Mouse (Mus musculus) heart, embryonic 14.5 days (tissue): Measurements from ENCODE around the gene Gulp1. TPM values are rescaled to one million over a fixed set of nuclear protein-coding genes. Genes with fewer than 3 reads are reported as not detected.

Experiments used
- ATAC-seq: fragments of 200-750 bp; cut with Nextera tagmentation; 2 replicates; pipeline ENCODE4 v1.8.0; 2017; ENCODE audit warnings: low read depth, moderate TSS enrichment; ENCODE audit not compliant: insufficient number of reproducible peaks, insufficient read depth, low FRiP score
- H3K27ac ChIP-seq, 2 experiments: fragments of 200-500 bp in 1 of 2; fragments of 300-500 bp in 1 of 2; sonication (generic) in 1 of 2; replicated peaks in 1 of 2; 2 replicates each; pipeline ENCODE4 v1.5.1; 2012 to 2014; ENCODE audit warnings: low read depth in 2 of 2, low read length in 2 of 2, control low read depth in 1 of 2, mild to moderate bottlenecking in 1 of 2, mixed read lengths in 1 of 2; ENCODE audit not compliant: control insufficient read depth in 1 of 2, insufficient read depth in 1 of 2
- H3K27me3 ChIP-seq: fragments of 300-500 bp; sonication (generic); 2 replicates; pipeline ENCODE4 v1.6.1; 2014; ENCODE audit warnings: mild to moderate bottlenecking, low read length, control low read depth; ENCODE audit not compliant: control insufficient read depth, insufficient read depth
- H3K36me3 ChIP-seq: fragments of 300-500 bp; sonication (generic); 2 replicates; pipeline ENCODE4 v1.6.1; 2014; ENCODE audit warnings: mild to moderate bottlenecking, control low read depth, low read length, mixed read lengths; ENCODE audit not compliant: control insufficient read depth, insufficient read depth
- H3K4me1 ChIP-seq, 2 experiments: fragments of 200-500 bp in 1 of 2; fragments of 300-500 bp in 1 of 2; sonication (generic) in 1 of 2; 2 replicates each; pipeline ENCODE4 v1.6.1; 2012 to 2014; ENCODE audit warnings: low read length in 2 of 2, control low read depth in 1 of 2, mixed read lengths in 1 of 2; ENCODE audit not compliant: control insufficient read depth in 2 of 2, insufficient read depth in 2 of 2
- H3K4me2 ChIP-seq: fragments of 300-500 bp; sonication (generic); 2 replicates; pipeline ENCODE4 v1.6.1; 2014; ENCODE audit warnings: mild to moderate bottlenecking, low read length
- H3K4me3 ChIP-seq, 2 experiments: fragments of 200-500 bp in 1 of 2; fragments of 300-500 bp in 1 of 2; sonication (generic) in 1 of 2; 2 replicates each; pipeline ENCODE4 v1.5.1; 2012 to 2014; ENCODE audit warnings: low read length in 2 of 2, mild to moderate bottlenecking in 2 of 2, control low read depth in 1 of 2, low read depth in 1 of 2, moderate library complexity in 1 of 2; ENCODE audit not compliant: control insufficient read depth in 1 of 2, insufficient read depth in 1 of 2
- H3K9ac ChIP-seq: fragments of 300-500 bp; sonication (generic); 2 replicates; pipeline ENCODE4 v1.6.1; 2014; ENCODE audit warnings: mild to moderate bottlenecking, low read length
- H3K9me3 ChIP-seq: fragments of 300-500 bp; sonication (generic); 2 replicates; pipeline ENCODE4 v1.6.1; 2016; ENCODE audit warnings: low read length, control low read depth; ENCODE audit not compliant: control insufficient read depth
- WGBS: fragments of 180-500 bp; shearing (Covaris S2); extraction: QIAGEN DNeasy Blood & Tissue Kit; methylation state at CpG from one replicate; pipeline ENCODE4 v1.1.7; 2014; 5-methylcytosine and 5-hydroxymethylcytosine counted together
- polyA plus RNA-seq: library from polyadenylated mRNA; unstranded; fragments of >200 nt; fragmentation: Nextera tagmentation; extraction: Ambion mirVana; gene quantifications from 2 replicates; pipeline ENCODE4 v1.2.1, GENCODE M21; 2014

Gulp1 gene
- polyA plus RNA-seq, 1 experiment from 2014 or later: 15.3 TPM

DNA sequence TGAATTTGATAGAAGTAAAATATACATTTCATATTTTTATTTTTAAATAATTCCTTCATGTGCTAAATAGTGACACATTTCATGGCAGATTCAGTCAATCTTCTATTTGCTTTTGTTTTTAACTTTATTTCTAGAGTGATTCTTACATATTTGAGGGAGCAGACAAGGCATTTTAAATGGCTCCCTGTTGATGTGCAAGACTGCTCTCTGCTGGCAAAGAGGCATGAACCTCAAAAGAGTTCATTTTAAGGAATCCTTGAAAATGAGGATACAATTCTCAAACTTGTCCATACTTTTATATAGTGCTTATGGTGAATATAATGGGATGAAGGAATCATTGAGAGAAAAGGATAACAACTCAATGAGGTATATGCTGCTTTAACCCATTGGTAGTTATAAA, 189.9 kb downstream of the Gulp1 start:
- Histone ChIP-seq H3K27ac (no peak overlapping the region), H3K27me3 (no peaks in the 10 kb centered on the region), H3K4me1 (no peaks in the 10 kb centered on the region), H3K4me2 (no peak overlapping the region), H3K9ac (no peak overlapping the region), H3K36me3 (no peaks in the 10 kb centered on the region), H3K9me3 (no peaks in the 10 kb centered on the region), H3K4me3 (no peak overlapping the region)
- no peak for ATAC-seq

DNA sequence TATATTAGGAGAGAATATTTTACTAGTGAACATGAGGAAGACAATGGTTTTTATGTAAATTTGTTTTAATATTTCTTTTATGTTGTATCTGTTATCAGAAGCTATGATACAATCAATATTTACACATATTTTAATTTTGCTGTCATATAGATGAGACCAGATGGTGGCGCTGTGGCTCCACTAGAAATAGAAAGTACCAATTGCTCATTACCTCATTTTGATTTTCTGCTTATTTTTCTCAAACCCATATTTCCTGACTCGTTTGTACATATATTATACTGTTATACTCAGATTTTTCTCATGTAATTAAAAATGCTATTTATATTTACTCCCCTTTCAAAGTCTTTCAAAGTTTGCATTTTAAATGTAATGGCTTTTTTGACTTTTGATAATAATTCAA, 194.4 kb downstream of the Gulp1 start:
- Histone ChIP-seq H3K27ac (no peak overlapping the region), H3K9me3 (no peaks in the 10 kb centered on the region), H3K4me1 (no peaks in the 10 kb centered on the region), H3K27me3 (no peaks in the 10 kb centered on the region), H3K9ac (no peak overlapping the region), H3K4me2 (no peak overlapping the region), H3K36me3 (no peaks in the 10 kb centered on the region), H3K4me3 (no peak overlapping the region)
- 7% methylated on average over 2 of the region's 2 CpGs for WGBS
- ATAC-seq: no peak

DNA sequence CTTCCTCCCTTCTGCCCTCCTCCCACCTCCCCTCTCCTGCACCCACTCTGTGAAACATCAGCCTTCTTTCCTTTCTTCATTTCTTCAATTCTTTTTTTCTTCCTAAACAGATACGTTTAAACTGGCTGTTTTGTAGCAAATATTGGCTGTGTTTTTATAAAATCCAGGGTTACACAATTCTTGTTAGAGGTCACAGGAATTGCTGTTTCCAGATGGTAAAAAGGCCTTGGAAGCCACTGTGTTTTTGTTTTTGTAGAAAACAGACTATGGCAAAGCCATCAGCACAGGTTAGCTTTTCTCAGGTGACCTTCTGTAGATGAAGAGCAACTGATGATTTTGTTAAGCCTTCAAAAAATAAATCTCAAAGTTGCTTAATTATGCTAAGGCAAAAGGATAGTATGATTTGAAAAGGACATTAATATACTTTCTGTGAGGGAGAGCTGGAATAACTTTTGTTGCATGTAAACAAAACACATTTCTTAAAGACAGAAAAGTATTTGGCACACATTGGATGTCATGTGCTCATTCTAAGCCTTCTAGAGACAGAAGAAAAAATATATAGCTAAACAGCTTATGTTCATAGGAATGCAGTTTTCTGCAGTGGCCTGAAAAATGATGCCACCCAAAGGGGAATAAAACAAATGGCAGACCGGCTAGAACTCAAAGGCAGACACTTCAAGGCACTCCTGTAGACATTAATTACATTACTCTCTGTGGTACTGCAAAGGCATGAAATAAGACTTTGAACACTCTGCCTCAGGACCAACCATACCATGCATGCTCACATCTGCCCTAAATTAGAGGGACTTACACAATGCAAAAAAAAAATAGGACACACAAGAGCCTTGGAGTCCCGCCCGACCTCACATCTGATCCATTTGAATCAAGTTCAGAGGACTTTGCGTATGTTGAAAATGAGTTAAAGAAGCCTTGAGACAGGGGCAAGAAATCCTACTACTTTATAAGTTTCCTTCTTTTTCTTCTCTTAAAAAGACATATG, 199.7 kb downstream of the Gulp1 start:
- H3K27me3 ChIP-seq: no peaks in the 10 kb centered on the region
- H3K36me3 ChIP-seq: no peaks in the 10 kb centered on the region
- WGBS: 80% methylated on average over 5 of the region's 5 CpGs
- no peak overlapping the region for H3K9ac ChIP-seq
- H3K4me2 ChIP-seq: no peak overlapping the region
- H3K27ac ChIP-seq: no peak overlapping the region
- no peak for ATAC-seq
- H3K4me1 ChIP-seq: no peaks in the 10 kb centered on the region
- no peak overlapping the region for H3K4me3 ChIP-seq
- H3K9me3 ChIP-seq: no peaks in the 10 kb centered on the region

DNA sequence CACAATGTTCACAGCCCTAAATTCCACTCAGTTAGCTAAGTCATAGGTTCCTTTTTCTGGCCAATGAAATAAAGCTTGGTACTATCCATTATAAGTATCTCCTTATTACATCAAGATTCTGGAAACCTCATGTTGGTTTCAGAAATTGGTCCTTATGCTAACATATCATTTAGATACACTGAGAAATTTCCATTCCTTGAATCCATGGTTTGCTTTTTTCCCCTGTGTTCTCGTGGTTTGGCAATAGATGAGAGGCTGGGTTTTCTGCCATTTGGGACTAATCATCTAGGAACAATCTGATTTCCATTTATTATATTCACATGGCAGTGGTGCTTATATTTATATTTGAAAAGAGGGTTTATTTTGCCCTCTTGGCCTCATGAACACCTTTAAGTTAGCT, 226.9 kb downstream of the Gulp1 start:
- no peak for ATAC-seq
- Histone ChIP-seq H3K4me2 (no peak overlapping the region), H3K4me1 (no peaks in the 10 kb centered on the region), H3K9me3 (no peaks in the 10 kb centered on the region), H3K4me3 (no peak overlapping the region), H3K27ac (no peak overlapping the region), H3K36me3 (no peaks in the 10 kb centered on the region), H3K27me3 (no peaks in the 10 kb centered on the region), H3K9ac (no peak overlapping the region)
- 87% methylated on average over 1 of the region's 1 CpGs for WGBS

GRCm38 (mm10) chr1:44803594-44804372, 252.5 kb downstream of the Gulp1 start:
- no peaks in the 10 kb centered on the region for H3K27me3 ChIP-seq
- no peaks in the 10 kb centered on the region for H3K36me3 ChIP-seq
- no peaks in the 10 kb centered on the region for H3K9me3 ChIP-seq
- no peak overlapping the region for H3K9ac ChIP-seq
- no peaks in the 10 kb centered on the region for H3K4me1 ChIP-seq
- WGBS: 71% methylated on average over 4 of the region's 4 CpGs
- H3K4me2 ChIP-seq: no peak overlapping the region
- H3K4me3 ChIP-seq: no peak overlapping the region
- H3K27ac ChIP-seq: no peak overlapping the region
- no peak for ATAC-seq

- Histone ChIP-seq H3K36me3 (no peaks in the 10 kb centered on the region), H3K9ac (no peak overlapping the region), H3K27me3 (no peaks in the 10 kb centered on the region), H3K4me3 (no peak overlapping the region), H3K9me3 (no peaks in the 10 kb centered on the region), H3K4me1 (no peaks in the 10 kb centered on the region), H3K27ac (no peak overlapping the region), H3K4me2 (no peak overlapping the region)
- ATAC-seq: no peak
Observed at GRCm38 (mm10) chr1:44806368-44806767, 255.1 kb downstream of the Gulp1 start.

DNA sequence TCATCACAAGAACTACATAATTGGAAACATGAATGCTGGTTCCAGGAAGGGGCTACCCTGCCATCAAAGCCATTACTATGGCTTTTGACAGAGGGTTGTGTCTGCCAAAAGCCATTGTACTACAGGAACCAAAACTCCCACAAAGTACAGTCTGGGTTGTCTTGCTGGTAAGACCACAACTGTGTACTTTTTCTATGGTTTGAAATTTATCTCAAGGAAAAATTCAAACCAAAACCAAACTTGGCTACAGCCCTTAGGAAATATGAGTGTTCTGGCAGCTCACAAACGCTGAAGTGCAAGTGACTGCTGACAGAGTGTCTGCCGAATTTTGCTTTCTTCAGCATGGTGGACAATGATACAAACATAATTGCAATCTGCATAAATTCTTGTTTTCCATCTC, 259.0 kb downstream of the Gulp1 start:
- no peaks in the 10 kb centered on the region for H3K9me3 ChIP-seq
- H3K4me2 ChIP-seq: no peak overlapping the region
- 68% methylated on average over 2 of the region's 2 CpGs for WGBS
- H3K4me3 ChIP-seq: no peak overlapping the region
- H3K4me1 ChIP-seq: no peaks in the 10 kb centered on the region
- H3K36me3 ChIP-seq: no peaks in the 10 kb centered on the region
- no peak overlapping the region for H3K27ac ChIP-seq
- no peak for ATAC-seq
- H3K27me3 ChIP-seq: no peaks in the 10 kb centered on the region
- H3K9ac ChIP-seq: no peak overlapping the region
